Mouse (Mus musculus) small intestine, adult 2 months (tissue): ENCODE results near the gene Vmp1. TPM values are rescaled to one million over a fixed set of nuclear protein-coding genes. Genes with fewer than 3 reads are reported as not detected.
A peak's percentile ranks its signal among the peaks of the same experiment; 100 is the strongest.

Experiments
- H3K27ac ChIP-seq: fragments of 200-500 bp; 2 replicates; pipeline ENCODE4 v1.5.1; 2012; ENCODE audit warnings: low read depth, low read length, control low read depth, inconsistent platforms; ENCODE audit not compliant: insufficient read depth
- H3K27me3 ChIP-seq: fragments of 200-500 bp; 2 replicates; pipeline ENCODE4 v1.6.1; 2012; ENCODE audit warnings: mild to moderate bottlenecking, moderate library complexity, low read length, inconsistent platforms; ENCODE audit not compliant: control insufficient read depth, insufficient read depth
- H3K36me3 ChIP-seq: fragments of 200-500 bp; 2 replicates; pipeline ENCODE4 v1.6.1; 2012; ENCODE audit warnings: mild to moderate bottlenecking, low read length, control low read depth, inconsistent platforms; ENCODE audit not compliant: control insufficient read depth, insufficient read depth
- H3K4me1 ChIP-seq: fragments of 200-500 bp; 2 replicates; pipeline ENCODE4 v1.6.1; 2012; ENCODE audit warnings: low read length, inconsistent platforms, mixed read lengths; ENCODE audit not compliant: control insufficient read depth, insufficient read depth, insufficient read length
- H3K4me3 ChIP-seq: fragments of 200-500 bp; 2 replicates; pipeline ENCODE4 v1.5.1; 2012; ENCODE audit warnings: low read depth, mild to moderate bottlenecking, control low read depth, inconsistent platforms, low read length, moderate library complexity
- CTCF ChIP-seq: fragments of 200-500 bp; IDR thresholded peaks from 2 replicates; pipeline ENCODE4 v1.5.1; 2012; ENCODE audit warnings: low read depth, mild to moderate bottlenecking, control low read depth, inconsistent platforms, low read length, moderate library complexity, mixed read lengths; ENCODE audit not compliant: insufficient replicate concordance, insufficient read length; ENCODE audit errors: extremely low read depth
- POLR2A ChIP-seq: fragments of 200-500 bp; IDR thresholded peaks from 2 replicates; pipeline ENCODE4 v1.6.1; 2012; ENCODE audit warnings: low read depth, mild to moderate bottlenecking, control low read depth, inconsistent platforms, low read length, moderate library complexity
- WGBS: fragments of 180-500 bp; shearing (Covaris S2); methylation state at CpG from one replicate; pipeline ENCODE4 v1.1.7; 2018; 5-methylcytosine and 5-hydroxymethylcytosine counted together
- polyA plus RNA-seq: library from polyadenylated mRNA; depleted of rRNA; stranded (reverse); fragments of >200 nt; gene quantifications from 2 replicates; pipeline ENCODE4 v1.2.3, GENCODE M21; 2012

The Vmp1 gene
- polyA plus RNA-seq, 1 experiment = 38.8 TPM

GRCm38 (mm10) chr11:86623402-86624010, 60.1 kb downstream of the Vmp1 start:
- TF ChIP-seq POLR2A = no peak
- TF ChIP-seq CTCF = no peak
- H3K27me3 ChIP-seq = no peaks in the 10 kb centered on the region
- H3K4me3 ChIP-seq = no peak overlapping the region
- H3K27ac ChIP-seq = peak overlapping the region; percentile 76
- peaks cover 17% of the 10 kb centered on the region for H3K36me3 ChIP-seq
- no peaks in the 10 kb centered on the region; the same call in 1 of the 2 replicates for H3K4me1 ChIP-seq
- 74% methylated on average over 1 of the region's 1 CpGs for WGBS

GRCm38 (mm10) chr11:86622191-86622912, 61.3 kb downstream of the Vmp1 start:
- 95% methylated on average over 1 of the region's 1 CpGs for WGBS
- Histone ChIP-seq H3K4me3 (no peak overlapping the region), H3K36me3 (peaks cover 10% of the 10 kb centered on the region; the same call in 1 of the 2 replicates), H3K27ac (no peak overlapping the region), H3K27me3 (no peaks in the 10 kb centered on the region), H3K4me1 (no peaks in the 10 kb centered on the region; the same call in 1 of the 2 replicates)
- TF ChIP-seq POLR2A (no peak), CTCF (no peak)

GRCm38 (mm10) chr11:86621139-86621538, 62.5 kb downstream of the Vmp1 start:
- Histone ChIP-seq H3K4me1 (no peaks in the 10 kb centered on the region; the same call in 1 of the 2 replicates), H3K4me3 (no peak overlapping the region), H3K27me3 (no peaks in the 10 kb centered on the region), H3K27ac (no peak overlapping the region), H3K36me3 (peaks cover 12% of the 10 kb centered on the region; the same call in 1 of the 2 replicates)
- 87% methylated on average over 13 of the region's 13 CpGs for WGBS
- no peak for TF ChIP-seq CTCF
- TF ChIP-seq POLR2A = no peak

GRCm38 (mm10) chr11:86618548-86619335, 64.9 kb downstream of the Vmp1 start:
- Histone ChIP-seq H3K4me1 (no peaks in the 10 kb centered on the region), H3K4me3 (no peak overlapping the region), H3K27me3 (no peaks in the 10 kb centered on the region), H3K27ac (no peak overlapping the region), H3K36me3 (peaks cover 12% of the 10 kb centered on the region; the same call in 1 of the 2 replicates)
- TF ChIP-seq CTCF (no peak), POLR2A (no peak)
- WGBS = 94% methylated on average over 2 of the region's 2 CpGs

- TF ChIP-seq POLR2A = no peak
- TF ChIP-seq CTCF = no peak
- H3K27ac ChIP-seq = no peak overlapping the region
- H3K4me3 ChIP-seq = no peak overlapping the region
- H3K36me3 ChIP-seq = peaks cover 10% of the 10 kb centered on the region; the same call in 1 of the 2 replicates
- no peaks in the 10 kb centered on the region for H3K27me3 ChIP-seq
- H3K4me1 ChIP-seq = peaks cover 3% of the 10 kb centered on the region; the same call in 1 of the 2 replicates
- WGBS = 83% methylated on average over 5 of the region's 5 CpGs
Observed at GRCm38 (mm10) chr11:86614607-86615006, 69.0 kb downstream of the Vmp1 start.

- Histone ChIP-seq H3K4me1 (peaks cover 3% of the 10 kb centered on the region; the same call in 1 of the 2 replicates), H3K27me3 (no peaks in the 10 kb centered on the region), H3K36me3 (peaks cover 10% of the 10 kb centered on the region; the same call in 1 of the 2 replicates), H3K27ac (peak overlapping the region; percentile 89), H3K4me3 (no peak overlapping the region)
- TF ChIP-seq POLR2A (no peak), CTCF (no peak)
- 6% methylated on average over 2 of the region's 2 CpGs for WGBS
Observed at GRCm38 (mm10) chr11:86614056-86614530, 69.5 kb downstream of the Vmp1 start.

- Histone ChIP-seq H3K36me3 (peaks cover 13% of the 10 kb centered on the region; the same call in 1 of the 2 replicates), H3K27ac (no peak overlapping the region), H3K4me3 (no peak overlapping the region), H3K27me3 (no peaks in the 10 kb centered on the region), H3K4me1 (peaks cover 3% of the 10 kb centered on the region; the same call in 1 of the 2 replicates)
- WGBS = 91% methylated on average over 1 of the region's 1 CpGs
- TF ChIP-seq CTCF (no peak), POLR2A (no peak)
Observed at GRCm38 (mm10) chr11:86611991-86612390, 71.6 kb downstream of the Vmp1 start.
